Mouse (Mus musculus) intestine, postnatal 0 days (tissue): ENCODE measurements around the gene Tcf7l2. TPM values are rescaled to one million over a fixed set of nuclear protein-coding genes. Genes with fewer than 3 reads are reported as not detected.

Source experiments
- ATAC-seq: fragments of 200-750 bp; cut with Nextera tagmentation; 2 replicates; pipeline ENCODE4 v1.8.0; 2017; ENCODE audit warnings: mild to moderate bottlenecking, moderate TSS enrichment, moderate library complexity
- H3K27ac ChIP-seq: fragments of 300-500 bp; sonication (generic); 2 replicates; pipeline ENCODE4 v1.5.1; 2014; ENCODE audit warnings: mild to moderate bottlenecking, low read depth, low read length, moderate library complexity
- H3K27me3 ChIP-seq: fragments of 300-500 bp; sonication (generic); replicated peaks from 2 replicates; pipeline ENCODE4 v1.6.1; 2014; ENCODE audit warnings: low read length, mixed read lengths; ENCODE audit not compliant: control insufficient read depth, insufficient read depth
- H3K36me3 ChIP-seq: fragments of 300-500 bp; sonication (generic); 2 replicates; pipeline ENCODE4 v1.6.1; 2014; ENCODE audit warnings: mild to moderate bottlenecking, moderate library complexity; ENCODE audit not compliant: control insufficient read depth, insufficient read depth
- H3K4me1 ChIP-seq: fragments of 300-500 bp; sonication (generic); replicated peaks from 2 replicates; pipeline ENCODE4 v1.6.1; 2014; ENCODE audit warnings: antibody characterized with exemption, low read length, mixed read lengths; ENCODE audit not compliant: control insufficient read depth, insufficient read depth
- H3K4me2 ChIP-seq: fragments of 300-500 bp; sonication (generic); replicated peaks from 2 replicates; pipeline ENCODE4 v1.6.1; 2014; ENCODE audit warnings: low read depth, mild to moderate bottlenecking, moderate library complexity
- H3K4me3 ChIP-seq: fragments of 300-500 bp; sonication (generic); 2 replicates; pipeline ENCODE4 v1.5.1; 2014; ENCODE audit warnings: low read depth, low read length
- H3K9ac ChIP-seq: fragments of 300-500 bp; sonication (generic); 2 replicates; pipeline ENCODE4 v1.6.1; 2014; ENCODE audit warnings: mild to moderate bottlenecking, low read depth, low read length
- H3K9me3 ChIP-seq: fragments of 300-500 bp; sonication (generic); 2 replicates; pipeline ENCODE4 v1.6.1; 2016; ENCODE audit warnings: mixed run types; ENCODE audit not compliant: control insufficient read depth
- CTCF ChIP-seq: sonication (generic); IDR thresholded peaks from 2 replicates; pipeline ENCODE4 v1.5.1; 2016; ENCODE audit warnings: low read depth, mild to moderate bottlenecking, control low read depth, antibody characterized with exemption, moderate library complexity
- WGBS: fragments of 180-500 bp; shearing (Covaris S2); extraction: QIAGEN DNeasy Blood & Tissue Kit; methylation state at CpG from one replicate; pipeline ENCODE4 v1.1.7; 2014; 5-methylcytosine and 5-hydroxymethylcytosine counted together
- polyA plus RNA-seq: library from polyadenylated mRNA; unstranded; fragments of >200 nt; fragmentation: Nextera tagmentation; extraction: Ambion mirVana; gene quantifications from 2 replicates; pipeline ENCODE4 v1.2.1, GENCODE M21; 2015

Tcf7l2 gene
- polyA plus RNA-seq, 1 experiment from 2014 or later, result 32.4 TPM

DNA sequence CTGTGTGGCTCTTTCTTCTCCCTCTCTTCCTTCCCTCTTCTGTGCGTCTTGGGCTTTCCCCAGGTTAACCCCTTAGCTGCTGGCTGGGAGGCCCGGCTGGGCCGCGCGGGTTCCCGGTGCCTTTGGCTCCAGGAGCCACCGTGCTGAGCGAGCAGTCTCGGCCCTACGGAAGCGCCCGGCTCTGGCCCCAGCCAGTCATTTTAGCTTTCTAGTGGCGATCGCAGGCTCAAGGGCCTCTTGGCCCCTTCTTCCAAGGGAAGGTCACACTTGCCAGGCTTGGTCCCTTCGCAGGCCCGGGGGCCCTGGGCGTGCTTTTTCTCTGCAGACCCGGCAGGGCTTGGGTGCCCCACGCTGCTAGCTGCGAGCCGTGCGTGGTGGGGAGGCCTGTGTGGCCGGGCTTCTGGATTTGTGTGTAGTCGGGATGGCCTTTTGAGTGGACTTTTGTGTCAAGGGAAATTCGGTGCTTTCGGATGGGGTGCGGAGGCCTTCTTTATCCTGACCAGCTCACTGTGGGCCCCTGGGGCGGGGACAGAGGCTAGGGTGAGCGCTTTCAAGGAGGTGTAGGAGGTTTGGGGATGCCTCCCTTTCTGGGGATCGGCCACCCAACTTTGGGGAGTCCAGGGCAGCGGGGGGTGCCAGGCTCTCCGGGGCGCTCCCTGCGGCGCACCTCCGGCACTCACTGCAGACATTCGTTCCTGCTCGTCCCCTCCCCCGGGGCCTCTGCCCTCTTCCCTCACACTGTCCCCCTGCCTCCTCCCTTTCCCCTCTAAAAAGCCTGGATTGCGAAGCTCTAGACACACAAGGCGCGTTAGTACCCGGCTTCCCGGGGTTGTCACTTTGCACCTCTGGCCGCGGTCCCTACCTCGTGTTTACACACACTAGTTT lies 2.2 kb downstream of the Tcf7l2 start:
- Histone ChIP-seq H3K4me3 (peak overlapping the region; percentile 80), H3K27ac (peak overlapping the region; percentile 97), H3K9me3 (no peaks in the 10 kb centered on the region), H3K27me3 (no peaks in the 10 kb centered on the region), H3K4me2 (peak overlapping the region; percentile 92), H3K4me1 (no peaks in the 10 kb centered on the region; the same call in 1 of the 2 replicates), H3K36me3 (no peaks in the 10 kb centered on the region), H3K9ac (peak overlapping the region; percentile 96)
- WGBS, result under 1% methylated on average over 47 of the region's 47 CpGs
- peak; percentile 48 for ATAC-seq
- TF ChIP-seq CTCF, result no peak

DNA sequence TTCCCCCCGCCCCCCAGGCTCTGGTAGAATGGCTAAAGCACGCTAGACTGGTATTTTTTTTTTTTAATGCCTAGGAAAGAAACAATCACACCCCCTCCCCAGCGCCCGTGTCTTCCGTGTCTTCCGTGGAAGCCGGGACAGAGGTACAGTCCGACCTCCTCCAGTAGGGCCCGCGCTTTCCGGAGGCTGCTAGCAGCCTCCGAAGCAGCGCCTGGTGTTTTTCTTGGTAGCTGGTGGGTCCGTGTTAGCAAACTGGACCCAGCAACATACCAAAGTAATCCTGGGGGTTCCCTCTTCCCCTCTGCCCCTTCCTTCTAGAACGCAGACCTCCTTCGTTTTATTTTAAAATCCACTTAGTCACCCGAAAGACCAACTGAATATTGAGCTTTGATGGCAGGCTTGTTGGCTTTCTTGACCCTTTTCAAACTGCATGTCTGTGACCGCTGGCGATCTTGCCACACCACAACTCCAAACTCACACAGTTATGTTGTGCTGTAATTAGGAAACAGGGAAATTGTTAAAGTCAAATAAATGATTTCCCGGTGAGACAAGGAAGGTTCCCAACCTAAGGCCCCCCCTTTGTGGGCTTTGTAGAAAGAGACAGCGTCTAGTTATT lies 3.1 kb downstream of the Tcf7l2 start:
- no peak for TF ChIP-seq CTCF
- Histone ChIP-seq H3K27me3 (no peaks in the 10 kb centered on the region), H3K4me1 (no peaks in the 10 kb centered on the region; the same call in 1 of the 2 replicates), H3K9ac (peak overlapping the region; percentile 96), H3K27ac (peak overlapping the region; percentile 97), H3K4me2 (peak overlapping the region; percentile 92), H3K9me3 (no peaks in the 10 kb centered on the region), H3K36me3 (0 out of 2 replicates have a peak, but pooled peaks cover 4% of the 10 kb centered on the region), H3K4me3 (peak overlapping the region; percentile 80)
- WGBS, result 7% methylated on average over 21 of the region's 21 CpGs
- no peak for ATAC-seq

GRCm38 (mm10) chr19:55745192-55745578 lies 3.6 kb downstream of the Tcf7l2 start:
- Histone ChIP-seq H3K36me3 (0 out of 2 replicates have a peak, but pooled peaks cover 4% of the 10 kb centered on the region), H3K4me1 (no peaks in the 10 kb centered on the region; the same call in 1 of the 2 replicates), H3K4me3 (peak overlapping the region; percentile 80; the same call in 1 of the 2 replicates), H3K9me3 (no peaks in the 10 kb centered on the region), H3K9ac (peak overlapping the region; percentile 96; the same call in 1 of the 2 replicates), H3K27me3 (no peaks in the 10 kb centered on the region), H3K4me2 (peak overlapping the region; percentile 92), H3K27ac (no peak overlapping the region)
- no peak for ATAC-seq
- WGBS, result 32% methylated on average over 9 of the region's 9 CpGs
- no peak for TF ChIP-seq CTCF

DNA sequence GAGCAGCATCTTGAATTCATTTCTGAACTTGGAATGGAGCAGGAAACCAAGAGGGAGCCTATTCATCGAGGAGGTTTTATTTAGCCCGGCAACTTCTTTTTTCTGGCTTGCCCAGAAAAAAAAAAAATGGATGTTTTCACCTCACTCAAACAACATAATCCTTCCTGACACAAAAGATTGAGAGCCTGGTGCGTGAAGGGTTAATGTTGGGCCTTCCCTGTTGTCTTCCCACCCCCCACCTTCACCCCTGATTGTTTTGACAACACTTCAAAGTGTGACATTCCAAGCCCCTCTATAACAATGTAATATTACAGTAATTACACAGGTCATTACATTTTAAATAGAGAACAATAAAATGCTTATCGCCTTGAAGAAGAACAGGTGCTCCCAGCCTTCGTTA lies 4.6 kb downstream of the Tcf7l2 start:
- Histone ChIP-seq H3K27ac (no peak overlapping the region), H3K36me3 (0 out of 2 replicates have a peak, but pooled peaks cover 4% of the 10 kb centered on the region), H3K4me1 (no peaks in the 10 kb centered on the region; the same call in 1 of the 2 replicates), H3K4me3 (no peak overlapping the region), H3K27me3 (no peaks in the 10 kb centered on the region), H3K9ac (no peak overlapping the region), H3K9me3 (no peaks in the 10 kb centered on the region), H3K4me2 (no peak overlapping the region)
- 47% methylated on average over 5 of the region's 5 CpGs for WGBS
- TF ChIP-seq CTCF, result no peak
- ATAC-seq, result no peak

GRCm38 (mm10) chr19:55747237-55747925 lies 5.8 kb downstream of the Tcf7l2 start:
- H3K27ac ChIP-seq, result no peak overlapping the region
- no peak for ATAC-seq
- H3K27me3 ChIP-seq, result no peaks in the 10 kb centered on the region
- 28% methylated on average over 13 of the region's 13 CpGs for WGBS
- TF ChIP-seq CTCF, result no peak
- H3K4me2 ChIP-seq, result 0 out of 2 replicates have a peak overlapping the region, but pooled peaks have one; percentile 2
- H3K9ac ChIP-seq, result no peak overlapping the region
- H3K4me3 ChIP-seq, result no peak overlapping the region
- 0 out of 2 replicates have a peak, but pooled peaks cover 4% of the 10 kb centered on the region for H3K36me3 ChIP-seq
- no peaks in the 10 kb centered on the region; the same call in 1 of the 2 replicates for H3K4me1 ChIP-seq
- H3K9me3 ChIP-seq, result no peaks in the 10 kb centered on the region
